Mouse (Mus musculus) ES-E14 (cell line): ENCODE measurements around the gene Kdelr1.

ENCODE experiments used
- CHD2 ChIP-seq: IDR thresholded peaks from 2 replicates; pipeline ENCODE4 v1.6.1; 2014; ENCODE audit warnings: mild to moderate bottlenecking, low read depth, low read length, inconsistent platforms
- MAFK ChIP-seq: IDR thresholded peaks from 2 replicates; pipeline ENCODE4 v1.6.1; 2014; ENCODE audit warnings: mild to moderate bottlenecking, low read depth, low read length, inconsistent platforms; ENCODE audit not compliant: insufficient read depth
- ZC3H11A ChIP-seq: IDR thresholded peaks from 2 replicates; pipeline ENCODE4 v1.6.1; 2012; ENCODE audit warnings: low read depth, mild to moderate bottlenecking, inconsistent platforms, low read length, borderline replicate concordance

- no peak for TF ChIP-seq CHD2
- TF ChIP-seq MAFK: no peak
- TF ChIP-seq ZC3H11A: no peak
Measured at GRCm38 (mm10) chr7:45906622-45907021, 34.0 kb downstream of the Kdelr1 start.
